Mouse (Mus musculus) forelimb bud, embryonic 11.5 days (tissue): ENCODE results near the gene Snd1.

Experiments
- DNase-seq: peaks from one replicate; pipeline ENCODE4 v3.0.0-alpha.2; 2012; ENCODE audit warnings: low read depth, low spot score

Snd1 gene

GRCm38 (mm10) chr6:28635531-28636348, 160.8 kb downstream of the Snd1 start:
- DNase-seq = no peak

- no peak for DNase-seq
Measured at GRCm38 (mm10) chr6:28640088-28640487, 165.1 kb downstream of the Snd1 start.

- no peak for DNase-seq
Measured at GRCm38 (mm10) chr6:28642909-28643308, 168.0 kb downstream of the Snd1 start.

GRCm38 (mm10) chr6:28645231-28645630, 170.3 kb downstream of the Snd1 start:
- DNase-seq = no peak

- no peak for DNase-seq
Measured at GRCm38 (mm10) chr6:28656511-28656910, 181.6 kb downstream of the Snd1 start.

- DNase-seq = no peak
Measured at GRCm38 (mm10) chr6:28663004-28663403, 188.1 kb downstream of the Snd1 start.

GRCm38 (mm10) chr6:28663670-28664069, 188.7 kb downstream of the Snd1 start:
- no peak for DNase-seq

GRCm38 (mm10) chr6:28664716-28665115, 189.8 kb downstream of the Snd1 start:
- no peak for DNase-seq

GRCm38 (mm10) chr6:28667586-28667985, 192.6 kb downstream of the Snd1 start:
- DNase-seq = no peak

- no peak for DNase-seq
Measured at GRCm38 (mm10) chr6:28669251-28669650, 194.3 kb downstream of the Snd1 start.

- no peak for DNase-seq
Measured at GRCm38 (mm10) chr6:28672388-28672787, 197.4 kb downstream of the Snd1 start.

- no peak for DNase-seq
Measured at GRCm38 (mm10) chr6:28674686-28675085, 199.7 kb downstream of the Snd1 start.

- no peak for DNase-seq
Measured at GRCm38 (mm10) chr6:28678896-28679295, 204.0 kb downstream of the Snd1 start.

- no peak for DNase-seq
Measured at GRCm38 (mm10) chr6:28680537-28680936, 205.6 kb downstream of the Snd1 start.

- no peak for DNase-seq
Measured at GRCm38 (mm10) chr6:28681521-28682457, 206.8 kb downstream of the Snd1 start.

- no peak for DNase-seq
Measured at GRCm38 (mm10) chr6:28685052-28685451, 210.1 kb downstream of the Snd1 start.

GRCm38 (mm10) chr6:28685745-28686144, 210.8 kb downstream of the Snd1 start:
- DNase-seq = no peak

- DNase-seq = no peak
Measured at GRCm38 (mm10) chr6:28687776-28688175, 212.8 kb downstream of the Snd1 start.

- DNase-seq = no peak
Measured at GRCm38 (mm10) chr6:28692659-28693058, 217.7 kb downstream of the Snd1 start.

- no peak for DNase-seq
Measured at GRCm38 (mm10) chr6:28697214-28697613, 222.3 kb downstream of the Snd1 start.

GRCm38 (mm10) chr6:28704612-28705011, 229.7 kb downstream of the Snd1 start:
- DNase-seq = no peak

- no peak for DNase-seq
Measured at GRCm38 (mm10) chr6:28705384-28706107, 230.6 kb downstream of the Snd1 start.
